Mouse (Mus musculus) liver, embryonic 14.5 days (tissue): Measurements from ENCODE around the gene Gigyf2.

ENCODE experiments used
- CTCF ChIP-seq: IDR thresholded peaks from 2 replicates; pipeline ENCODE4 v1.5.1; 2016; ENCODE audit warnings: antibody characterized with exemption, low read depth, control low read depth
- EP300 ChIP-seq: IDR thresholded peaks from 2 replicates; pipeline ENCODE4 v1.6.1; 2016; ENCODE audit warnings: antibody characterized with exemption, low read depth

DNA sequence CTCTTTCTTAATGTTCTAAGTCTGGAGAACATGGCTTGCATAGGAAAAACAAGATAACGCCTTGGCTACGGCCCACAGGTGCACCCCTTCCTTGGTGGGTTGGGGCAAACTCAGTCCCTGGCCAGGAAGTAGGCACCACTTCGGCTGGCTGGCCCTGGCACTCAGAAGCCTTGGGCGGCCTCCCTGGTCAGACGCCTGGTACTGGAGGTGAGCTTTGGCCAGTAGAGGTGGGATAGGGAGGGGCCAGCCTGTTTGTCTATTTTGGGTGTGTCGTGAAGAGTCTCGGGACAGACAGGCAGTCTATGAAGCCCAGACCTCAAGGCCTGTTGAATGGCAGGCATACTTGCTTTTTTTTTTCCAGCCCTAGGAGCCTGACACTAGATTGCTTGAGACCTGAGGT, 145.8 kb downstream of the Gigyf2 start:
- no peak for TF ChIP-seq CTCF
- no peak for TF ChIP-seq EP300
